Mouse (Mus musculus): ENCODE data around the gene Neu1. TPM values are rescaled to one million over a fixed set of nuclear protein-coding genes. Genes with fewer than 3 reads are reported as not detected.
A peak's percentile ranks its signal among the peaks of the same experiment; 100 is the strongest.

The Neu1 gene
- total and polyA plus RNA-seq, 3 experiments: 31.2 to 32.0 (median 31.9) TPM

GRCm38 (mm10) chr17:34932287-34932686, 1.2 kb downstream of the Neu1 start:
- Histone ChIP-seq H3K4me3 (replicated peaks in 1 of 3; ENCODE audit: low read depth in 2 of 3, low read length in 2 of 3, poor library complexity in 1 of 3) (peak overlapping the region; percentile 77 to 82 (median 79)), H3K79me2 (replicated peaks; ENCODE audit: control insufficient read depth, extremely low read depth, insufficient read depth, poor library complexity, severe bottlenecking) (no peaks in the 10 kb centered on the region), H3K9ac (ENCODE audit: insufficient read depth, low read depth) (peak overlapping the region; percentile 28), H3K27ac (ENCODE audit: insufficient read depth, low read depth) (no peak overlapping the region), H3K27me3 (replicated peaks) (no peaks in the 10 kb centered on the region), H3K4me2 (ENCODE audit: insufficient read depth, low read depth, poor library complexity, severe bottlenecking) (peak overlapping the region; percentile 87), H3K4me1 (ENCODE audit: control insufficient read depth in 1 of 2, insufficient read depth in 2 of 2) (peaks cover 8 to 39% of the 10 kb centered on the region in 2 experiments), H3K9me3 (replicated peaks; ENCODE audit: low read length) (no peaks in the 10 kb centered on the region), H3K36me3 (replicated peaks in 1 of 2; ENCODE audit: control insufficient read depth in 1 of 2, insufficient read depth in 1 of 2, low read length in 1 of 2) (peaks cover 16 to 46% of the 10 kb centered on the region in 2 experiments)
- TF ChIP-seq ETS1 (conservative IDR thresholded peaks at IDR 0.05; ENCODE audit: low read depth, low read length) (no peak), ZC3H11A (IDR thresholded peaks at IDR 0.05; ENCODE audit: low read depth, low read length) (no peak), NRF1 (IDR thresholded peaks at IDR 0.05; ENCODE audit: low read depth, low read length) (no peak), MAFK (IDR thresholded peaks at IDR 0.05; ENCODE audit: insufficient replicate concordance, low read length) (no peak), TBP (conservative IDR thresholded peaks at IDR 0.05; ENCODE audit: low read depth, low read length) (no peak), ELF1 (IDR thresholded peaks at IDR 0.05; ENCODE audit: low read depth, low read length) (no peak), HCFC1 (IDR thresholded peaks at IDR 0.05; ENCODE audit: low read depth, low read length) (no peak), MYC (IDR thresholded peaks at IDR 0.05; ENCODE audit: low read depth, low read length) (peak; percentile 89; the same call in 1 of the 2 replicates), USF1 (IDR thresholded peaks at IDR 0.05; ENCODE audit: low read depth, low read length) (no peak), TCF12 (IDR thresholded peaks at IDR 0.05; ENCODE audit: low read depth, low read length) (no peak), EP300 (IDR thresholded peaks at IDR 0.05; ENCODE audit: low read length) (no peak), MEF2A (IDR thresholded peaks at IDR 0.05; ENCODE audit: borderline replicate concordance, low read depth, low read length) (no peak), USF2 (conservative IDR thresholded peaks at IDR 0.05; ENCODE audit: low read depth, low read length) (no peak), JUN (IDR thresholded peaks at IDR 0.05; ENCODE audit: insufficient read depth, low read depth, low read length) (no peak; the same call in 1 of the 2 replicates), MAX (IDR thresholded peaks at IDR 0.05; ENCODE audit: low read length) (peak; percentile 79; the same call in 1 of the 2 replicates), POLR2A (IDR thresholded peaks at IDR 0.05; ENCODE audit: low read depth, low read length) (no peak), NELFE (IDR thresholded peaks at IDR 0.05; ENCODE audit: low read depth, low read length) (no peak), CHD1 (IDR thresholded peaks at IDR 0.05; ENCODE audit: low read depth, low read length) (no peak), ZNF384 (IDR thresholded peaks at IDR 0.05; ENCODE audit: low read depth, low read length) (peak; percentile 73), ZMIZ1 (IDR thresholded peaks at IDR 0.05; ENCODE audit: low read depth, low read length) (no peak), GABPA (IDR thresholded peaks at IDR 0.05; ENCODE audit: insufficient replicate concordance, low read depth, low read length) (no peak)
- peak; percentile 63 for DNase-seq (ENCODE audit: extremely low read depth)
- in situ Hi-C loops (cut with MboI; ENCODE audit: low pct_ligation_motif_present, low pct_unique_long_range_greater_than_20kb, low sequenced_read_pairs): no loop called here
- dilution Hi-C loops (cut with MboI; ENCODE audit: extremely low pct_ligation_motif_present, extremely low pct_unique_long_range_greater_than_20kb, low sequenced_read_pairs): no loop called here

- dilution Hi-C loops (cut with MboI; ENCODE audit: extremely low pct_ligation_motif_present, extremely low pct_unique_long_range_greater_than_20kb, low sequenced_read_pairs): no loop called here
These were observed 3.0 kb downstream of the Neu1 start for GRCm38 (mm10) chr17:34934031-34934430.

More at GRCm38 (mm10) chr17:34934031-34934430, 3.0 kb downstream of the Neu1 start:
- peaks cover 16 to 56% of the 10 kb centered on the region in 2 experiments for H3K36me3 ChIP-seq (replicated peaks in 1 of 2; ENCODE audit: control insufficient read depth in 1 of 2, insufficient read depth in 1 of 2, low read length in 1 of 2)
- no peak overlapping the region for H3K27ac ChIP-seq (ENCODE audit: insufficient read depth, low read depth)
- no peaks in the 10 kb centered on the region for H3K9me3 ChIP-seq (replicated peaks; ENCODE audit: low read length)
- TF ChIP-seq HCFC1 (IDR thresholded peaks at IDR 0.05; ENCODE audit: low read depth, low read length) (no peak), BHLHE40 (IDR thresholded peaks at IDR 0.05; ENCODE audit: low read depth, low read length) (no peak), ZC3H11A (IDR thresholded peaks at IDR 0.05; ENCODE audit: low read depth, low read length) (no peak), JUND (conservative IDR thresholded peaks at IDR 0.05; ENCODE audit: low read depth, low read length) (no peak)
- H3K79me2 ChIP-seq (replicated peaks; ENCODE audit: control insufficient read depth, extremely low read depth, insufficient read depth, poor library complexity, severe bottlenecking): no peaks in the 10 kb centered on the region
- H3K27me3 ChIP-seq (replicated peaks): no peaks in the 10 kb centered on the region
- no peak overlapping the region for H3K9ac ChIP-seq (ENCODE audit: insufficient read depth, low read depth)
- in situ Hi-C loops (cut with MboI; ENCODE audit: low pct_ligation_motif_present, low pct_unique_long_range_greater_than_20kb, low sequenced_read_pairs): no loop called here
- no peak overlapping the region for H3K4me2 ChIP-seq (ENCODE audit: insufficient read depth, low read depth, poor library complexity, severe bottlenecking)
- H3K4me3 ChIP-seq (replicated peaks in 1 of 3; ENCODE audit: low read depth in 2 of 3, low read length in 2 of 3, poor library complexity in 1 of 3): no peak overlapping the region
- peaks cover 8 to 39% of the 10 kb centered on the region in 2 experiments for H3K4me1 ChIP-seq (ENCODE audit: control insufficient read depth in 1 of 2, insufficient read depth in 2 of 2)
- DNase-seq (ENCODE audit: extremely low read depth): no peak

Data from CH12.LX (cell line).